Mouse (Mus musculus) MEL (cell line): ENCODE results near the gene Gm17606.

Source experiments
- CTCF ChIP-seq, 3 experiments: IDR thresholded peaks in 2 of 3; conservative IDR thresholded peaks in 1 of 3; 2 replicates each; pipeline ENCODE4 v1.5.1; 2011 to 2012; ENCODE audit warnings: low read length in 3 of 3, low read depth in 2 of 3, mild to moderate bottlenecking in 2 of 3, improper control_type of control experiment in 1 of 3, inconsistent platforms in 1 of 3, mixed read lengths in 1 of 3, moderate library complexity in 1 of 3; ENCODE audit not compliant: control insufficient read depth in 1 of 3, insufficient read depth in 1 of 3, poor library complexity in 1 of 3, severe bottlenecking in 1 of 3
- MAX ChIP-seq: IDR thresholded peaks from 2 replicates; pipeline ENCODE4 v1.6.1; 2011; ENCODE audit warnings: low read length, improper control_type of control experiment
- MXI1 ChIP-seq: IDR thresholded peaks from 2 replicates; pipeline ENCODE4 v1.6.1; 2011; ENCODE audit warnings: mild to moderate bottlenecking, low read depth, low read length, improper control_type of control experiment
- POLR2A ChIP-seq, 2 experiments: IDR thresholded peaks; 2 replicates each; pipeline ENCODE4 v1.6.1; 2011 to 2012; ENCODE audit warnings: low read length in 2 of 2, mild to moderate bottlenecking in 2 of 2, control low read depth in 1 of 2, improper control_type of control experiment in 1 of 2, low read depth in 1 of 2, moderate library complexity in 1 of 2; ENCODE audit not compliant: control insufficient read depth in 1 of 2, insufficient read depth in 1 of 2, poor library complexity in 1 of 2
- RCOR1 ChIP-seq: IDR thresholded peaks from 2 replicates; pipeline ENCODE4 v1.6.1; 2012; ENCODE audit warnings: low read depth, mild to moderate bottlenecking, inconsistent platforms, low read length, improper control_type of control experiment
- TAL1 ChIP-seq: IDR thresholded peaks from 2 replicates; pipeline ENCODE4 v1.6.1; 2012; ENCODE audit warnings: mild to moderate bottlenecking, inconsistent platforms, low read length, moderate library complexity, mixed read lengths
- USF1 ChIP-seq: IDR thresholded peaks from 2 replicates; pipeline ENCODE4 v1.6.1; 2014; ENCODE audit warnings: low read depth, mild to moderate bottlenecking, inconsistent platforms, low read length, improper control_type of control experiment, moderate library complexity
- ZC3H11A ChIP-seq: IDR thresholded peaks from 2 replicates; pipeline ENCODE4 v1.6.1; 2012; ENCODE audit warnings: low read depth, mild to moderate bottlenecking, inconsistent platforms, low read length, improper control_type of control experiment
- ZKSCAN1 ChIP-seq: IDR thresholded peaks from 2 replicates; pipeline ENCODE4 v1.6.1; 2012; ENCODE audit warnings: low read depth, mild to moderate bottlenecking, inconsistent platforms, low read length, improper control_type of control experiment, moderate library complexity
- ZNF384 ChIP-seq: IDR thresholded peaks from 2 replicates; pipeline ENCODE4 v1.6.1; 2012; ENCODE audit warnings: low read depth, mild to moderate bottlenecking, inconsistent platforms, low read length, improper control_type of control experiment

- TF ChIP-seq MXI1, result no peak
- TF ChIP-seq CTCF (IDR thresholded peaks at IDR 0.05 in 2 of 3, conservative IDR thresholded peaks at IDR 0.05 in 1 of 3; ENCODE audit: control insufficient read depth in 1 of 3, insufficient read depth in 1 of 3, low read depth in 2 of 3, low read length in 3 of 3, poor library complexity in 1 of 3, severe bottlenecking in 1 of 3), result no peak
- TF ChIP-seq POLR2A (IDR thresholded peaks at IDR 0.05; ENCODE audit: control insufficient read depth in 1 of 2, insufficient read depth in 1 of 2, low read depth in 1 of 2, low read length in 2 of 2, poor library complexity in 1 of 2), result no peak
- TF ChIP-seq ZC3H11A, result no peak
- no peak for TF ChIP-seq TAL1
- no peak for TF ChIP-seq MAX
- TF ChIP-seq USF1, result no peak
- TF ChIP-seq RCOR1, result no peak
- TF ChIP-seq ZNF384, result no peak
- TF ChIP-seq ZKSCAN1, result no peak
Measured at GRCm38 (mm10) chr14:54610648-54611047, 30.1 kb upstream of the Gm17606 start.
